Mouse (Mus musculus) forebrain, embryonic 16.5 days (tissue): ENCODE measurements around the gene Ccdc142. TPM values are rescaled to one million over a fixed set of nuclear protein-coding genes. Genes with fewer than 3 reads are reported as not detected.

Experiments
- ATAC-seq: fragments of 200-750 bp; cut with Nextera tagmentation; 2 replicates; pipeline ENCODE4 v1.8.0; 2017; ENCODE audit warnings: mild to moderate bottlenecking, moderate library complexity
- H3K27ac ChIP-seq: fragments of 300-500 bp; sonication (generic); 2 replicates; pipeline ENCODE4 v1.5.1; 2014; ENCODE audit warnings: low read length, control low read depth
- H3K27me3 ChIP-seq: fragments of 300-500 bp; sonication (generic); replicated peaks from 2 replicates; pipeline ENCODE4 v1.6.1; 2014; ENCODE audit warnings: low read length; ENCODE audit not compliant: control insufficient read depth, insufficient read depth
- H3K36me3 ChIP-seq: fragments of 300-500 bp; sonication (generic); 2 replicates; pipeline ENCODE4 v1.6.1; 2014; ENCODE audit not compliant: control insufficient read depth, insufficient read depth
- H3K4me1 ChIP-seq: fragments of 300-500 bp; sonication (generic); replicated peaks from 2 replicates; pipeline ENCODE4 v1.6.1; 2014; ENCODE audit warnings: low read length; ENCODE audit not compliant: control insufficient read depth, insufficient read depth
- H3K4me2 ChIP-seq: fragments of 300-500 bp; sonication (generic); 2 replicates; pipeline ENCODE4 v1.6.1; 2014; ENCODE audit warnings: mild to moderate bottlenecking, low read length, control low read depth
- H3K4me3 ChIP-seq: fragments of 300-500 bp; sonication (generic); replicated peaks from 2 replicates; pipeline ENCODE4 v1.5.1; 2014; ENCODE audit warnings: mild to moderate bottlenecking, low read length, control low read depth
- H3K9ac ChIP-seq: fragments of 300-500 bp; sonication (generic); replicated peaks from 2 replicates; pipeline ENCODE4 v1.6.1; 2014; ENCODE audit warnings: low read depth, low read length, control low read depth
- H3K9me3 ChIP-seq: fragments of 300-500 bp; sonication (generic); 2 replicates; pipeline ENCODE4 v1.6.1; 2016; ENCODE audit warnings: low read length; ENCODE audit not compliant: control insufficient read depth
- WGBS: fragments of 180-500 bp; shearing (Covaris S2); extraction: QIAGEN DNeasy Blood & Tissue Kit; methylation state at CpG from one replicate; pipeline ENCODE4 v1.1.7; 2014; 5-methylcytosine and 5-hydroxymethylcytosine counted together
- polyA plus RNA-seq: library from polyadenylated mRNA; unstranded; fragments of >200 nt; fragmentation: Nextera tagmentation; extraction: Ambion mirVana; gene quantifications from 2 replicates; pipeline ENCODE4 v1.2.1, GENCODE M21; 2015

Gene Ccdc142
- 3.2 and 4.3 TPM in 2 replicates for polyA plus RNA-seq

GRCm38 (mm10) chr6:83101316-83101687 lies at the start of gene Ccdc142, which contains the start of gene Gm42688:
Gene Ccdc142, plus strand, starts transcription at chr6:83101601.
Gene Gm42688, plus strand, starts transcription at chr6:83101617.
- Histone ChIP-seq H3K27me3 (peaks cover 7% of the 10 kb centered on the region), H3K36me3 (no peaks in the 10 kb centered on the region), H3K4me3 (peak within 1 kb of the TSS; percentile 75), H3K27ac (peak within 1 kb of the TSS; percentile 80), H3K4me2 (peak within 1 kb of the TSS; percentile 98), H3K9me3 (no peaks in the 10 kb centered on the region), H3K4me1 (peaks cover 16% of the 10 kb centered on the region), H3K9ac (peak within 1 kb of the TSS; percentile 85)
- WGBS = 1% methylated on average over 25 of the region's 25 CpGs
- peak; percentile 77 for ATAC-seq

GRCm38 (mm10) chr6:83053136-83053960 lies 48.1 kb upstream of the Ccdc142 start:
- peak overlapping the region; percentile 94 for H3K9ac ChIP-seq
- no peaks in the 10 kb centered on the region for H3K9me3 ChIP-seq
- peaks cover 24% of the 10 kb centered on the region for H3K4me1 ChIP-seq
- peaks cover 6% of the 10 kb centered on the region; the same call in 1 of the 2 replicates for H3K36me3 ChIP-seq
- WGBS = 3% methylated on average over 26 of the region's 26 CpGs
- no peaks in the 10 kb centered on the region for H3K27me3 ChIP-seq
- no peak for ATAC-seq
- peak overlapping the region; percentile 98 for H3K4me3 ChIP-seq
- peak overlapping the region; percentile 88 for H3K27ac ChIP-seq
- H3K4me2 ChIP-seq = peak overlapping the region; percentile 91

- no peaks in the 10 kb centered on the region for H3K9me3 ChIP-seq
- ATAC-seq = peak; percentile 99
- H3K36me3 ChIP-seq = peaks cover 6% of the 10 kb centered on the region; the same call in 1 of the 2 replicates
- H3K4me1 ChIP-seq = peaks cover 24% of the 10 kb centered on the region
- peak within 1 kb of the TSS; percentile 98 for H3K4me3 ChIP-seq
- H3K4me2 ChIP-seq = peak within 1 kb of the TSS; percentile 91
- H3K27me3 ChIP-seq = no peaks in the 10 kb centered on the region
- H3K9ac ChIP-seq = peak within 1 kb of the TSS; percentile 94
- H3K27ac ChIP-seq = peak within 1 kb of the TSS; percentile 88
- under 1% methylated on average over 59 of the region's 64 CpGs for WGBS
Measured at GRCm38 (mm10) chr6:83054074-83054851, 47.1 kb upstream of the Ccdc142 start, which contains the start of gene Aup1. Gene Aup1, plus strand, starts transcription at chr6:83054521.

- Histone ChIP-seq H3K9ac (peak within 1 kb of the TSS; percentile 94), H3K27me3 (0 out of 2 replicates have a peak, but pooled peaks cover under 1% of the 10 kb centered on the region), H3K27ac (peak within 1 kb of the TSS; percentile 88), H3K4me2 (peak within 1 kb of the TSS; percentile 91), H3K4me1 (peaks cover 24% of the 10 kb centered on the region), H3K36me3 (peaks cover 6% of the 10 kb centered on the region; the same call in 1 of the 2 replicates), H3K4me3 (peak within 1 kb of the TSS; percentile 98), H3K9me3 (no peaks in the 10 kb centered on the region)
- ATAC-seq = peak; percentile 26
- WGBS = under 1% methylated on average over 50 of the region's 50 CpGs
Measured at GRCm38 (mm10) chr6:83054871-83055431, 46.5 kb upstream of the Ccdc142 start, which contains the start of gene Htra2. Gene Htra2, minus strand, starts transcription at chr6:83055273.

GRCm38 (mm10) chr6:83057790-83058189 lies 43.6 kb upstream of the Ccdc142 start, which contains the start of gene Dqx1:
Gene Dqx1, plus strand, starts transcription at chr6:83057844.
- H3K4me1 ChIP-seq = peaks cover 19% of the 10 kb centered on the region
- peaks cover 18% of the 10 kb centered on the region for H3K27me3 ChIP-seq
- no peak within 1 kb of the TSS for H3K4me3 ChIP-seq
- H3K27ac ChIP-seq = no peak within 1 kb of the TSS
- H3K4me2 ChIP-seq = no peak within 1 kb of the TSS
- H3K9me3 ChIP-seq = no peaks in the 10 kb centered on the region
- no peaks in the 10 kb centered on the region for H3K36me3 ChIP-seq
- 58% methylated on average over 3 of the region's 3 CpGs for WGBS
- no peak for ATAC-seq
- H3K9ac ChIP-seq = no peak within 1 kb of the TSS

- H3K27ac ChIP-seq = no peak overlapping the region
- peaks cover 10% of the 10 kb centered on the region for H3K4me1 ChIP-seq
- H3K4me2 ChIP-seq = no peak overlapping the region
- ATAC-seq = no peak
- peaks cover 27% of the 10 kb centered on the region for H3K27me3 ChIP-seq
- no peaks in the 10 kb centered on the region for H3K9me3 ChIP-seq
- H3K4me3 ChIP-seq = no peak overlapping the region
- no peaks in the 10 kb centered on the region for H3K36me3 ChIP-seq
- no peak overlapping the region for H3K9ac ChIP-seq
- 73% methylated on average over 2 of the region's 2 CpGs for WGBS
Measured at GRCm38 (mm10) chr6:83058725-83059124, 42.7 kb upstream of the Ccdc142 start.

GRCm38 (mm10) chr6:83065995-83066394 lies 35.4 kb upstream of the Ccdc142 start:
- Histone ChIP-seq H3K9ac (no peak overlapping the region), H3K4me1 (peaks cover 14% of the 10 kb centered on the region), H3K9me3 (no peaks in the 10 kb centered on the region), H3K27me3 (peaks cover 79% of the 10 kb centered on the region), H3K4me2 (no peak overlapping the region), H3K36me3 (no peaks in the 10 kb centered on the region), H3K27ac (no peak overlapping the region), H3K4me3 (no peak overlapping the region)
- WGBS = 29% methylated on average over 8 of the region's 8 CpGs
- ATAC-seq = no peak

- no peaks in the 10 kb centered on the region for H3K9me3 ChIP-seq
- no peak overlapping the region for H3K27ac ChIP-seq
- 24% methylated on average over 6 of the region's 6 CpGs for WGBS
- H3K4me2 ChIP-seq = no peak overlapping the region
- H3K4me1 ChIP-seq = peaks cover 18% of the 10 kb centered on the region
- no peak for ATAC-seq
- H3K27me3 ChIP-seq = peaks cover 82% of the 10 kb centered on the region
- no peak overlapping the region for H3K4me3 ChIP-seq
- H3K9ac ChIP-seq = no peak overlapping the region
- no peaks in the 10 kb centered on the region for H3K36me3 ChIP-seq
Measured at GRCm38 (mm10) chr6:83066441-83066840, 35.0 kb upstream of the Ccdc142 start.
